Mouse (Mus musculus): ENCODE measurements around the gene Prkce.

The Prkce gene

GRCm38 (mm10) chr17:86218553-86218952, 51.0 kb downstream of the Prkce start:
- no peak for DNase-seq (ENCODE audit: low read depth, low spot score)

GRCm38 (mm10) chr17:86225488-86226186, 58.1 kb downstream of the Prkce start:
- DNase-seq (ENCODE audit: low read depth, low spot score): no peak

GRCm38 (mm10) chr17:86226198-86226597, 58.6 kb downstream of the Prkce start:
- no peak for DNase-seq (ENCODE audit: low read depth, low spot score)

GRCm38 (mm10) chr17:86226635-86227034, 59.0 kb downstream of the Prkce start:
- no peak for DNase-seq (ENCODE audit: low read depth, low spot score)

GRCm38 (mm10) chr17:86227389-86227788, 59.8 kb downstream of the Prkce start:
- no peak for DNase-seq (ENCODE audit: low read depth, low spot score)

- peak; percentile 75 for DNase-seq (ENCODE audit: low read depth, low spot score)
Measured at GRCm38 (mm10) chr17:86228850-86229249, 61.3 kb downstream of the Prkce start.

- no peak for DNase-seq (ENCODE audit: low read depth, low spot score)
Measured at GRCm38 (mm10) chr17:86230141-86230633, 62.6 kb downstream of the Prkce start.

GRCm38 (mm10) chr17:86231741-86232179, 64.2 kb downstream of the Prkce start:
- DNase-seq (ENCODE audit: low read depth, low spot score): no peak

GRCm38 (mm10) chr17:86232248-86232647, 64.7 kb downstream of the Prkce start:
- no peak for DNase-seq (ENCODE audit: low read depth, low spot score)

GRCm38 (mm10) chr17:86234587-86235150, 67.1 kb downstream of the Prkce start:
- DNase-seq (ENCODE audit: low read depth, low spot score): peak; percentile 50

- no peak for DNase-seq (ENCODE audit: low read depth, low spot score)
Measured at GRCm38 (mm10) chr17:86236026-86236712, 68.6 kb downstream of the Prkce start.

GRCm38 (mm10) chr17:86236861-86237763, 69.5 kb downstream of the Prkce start:
- DNase-seq (ENCODE audit: low read depth, low spot score): no peak

- no peak for DNase-seq (ENCODE audit: low read depth, low spot score)
Measured at GRCm38 (mm10) chr17:86242291-86242690, 74.7 kb downstream of the Prkce start.

GRCm38 (mm10) chr17:86243109-86243527, 75.5 kb downstream of the Prkce start:
- no peak for DNase-seq (ENCODE audit: low read depth, low spot score)

- DNase-seq (ENCODE audit: low read depth, low spot score): no peak
Measured at GRCm38 (mm10) chr17:86244397-86244796, 76.8 kb downstream of the Prkce start.

GRCm38 (mm10) chr17:86248832-86249231, 81.2 kb downstream of the Prkce start:
- DNase-seq (ENCODE audit: low read depth, low spot score): no peak

- peak; percentile 97 for DNase-seq (ENCODE audit: low read depth, low spot score)
Measured at GRCm38 (mm10) chr17:86249499-86250405, 82.2 kb downstream of the Prkce start.

GRCm38 (mm10) chr17:86250406-86250905, 82.9 kb downstream of the Prkce start:
- DNase-seq (ENCODE audit: low read depth, low spot score): peak; percentile 64

GRCm38 (mm10) chr17:86253884-86254283, 86.3 kb downstream of the Prkce start:
- no peak for DNase-seq (ENCODE audit: low read depth, low spot score)

- DNase-seq (ENCODE audit: low read depth, low spot score): no peak
Measured at GRCm38 (mm10) chr17:86254285-86254684, 86.7 kb downstream of the Prkce start.

Measured in telencephalon, adult 2 months (tissue).